Mouse (Mus musculus): ENCODE measurements at regions not wholly inside any gene's neighbourhood (a gene's known extent, or its start where the extent isn't known, plus 50 kb on each side); places are given as distances from the start of the nearest gene placed in this dataset.
A peak's percentile ranks its signal among the peaks of the same experiment; 100 is the strongest.

- DNase-seq (ENCODE audit: low spot score in 2 of 2) = no peak
Measured at GRCm38 (mm10) chr1:48383590-48383989, 1490.9 kb upstream of the Slc39a10 start.

GRCm38 (mm10) chr1:48380139-48380538, 1487.5 kb upstream of the Slc39a10 start:
- DNase-seq (ENCODE audit: low spot score in 2 of 2) = no peak

GRCm38 (mm10) chr1:48351416-48351815, 1458.8 kb upstream of the Slc39a10 start:
- DNase-seq (ENCODE audit: low spot score in 2 of 2) = no peak

- peak; percentile 7 to 54 for DNase-seq (ENCODE audit: low spot score in 2 of 2)
Measured at GRCm38 (mm10) chr1:48342963-48343362, 1450.3 kb upstream of the Slc39a10 start.
